Mouse (Mus musculus) large intestine, adult 2 months (tissue): ENCODE data around the gene Ssbp3. TPM values are rescaled to one million over a fixed set of nuclear protein-coding genes. Genes with fewer than 3 reads are reported as not detected.

Experiments used
- DNase-seq: peaks from one replicate; pipeline ENCODE4 v3.0.0-alpha.2; 2012; ENCODE audit warnings: low read depth, low spot score
- WGBS: fragments of 180-500 bp; shearing (Covaris S2); methylation state at CpG from one replicate; pipeline ENCODE4 v1.1.7; 2018; 5-methylcytosine and 5-hydroxymethylcytosine counted together
- polyA plus RNA-seq: library from polyadenylated mRNA; depleted of rRNA; stranded (reverse); fragments of >200 nt; gene quantifications from 2 replicates; pipeline ENCODE4 v1.2.3, GENCODE M21; 2012

Gene Ssbp3
- polyA plus RNA-seq, 1 experiment: 38.0 TPM

DNA sequence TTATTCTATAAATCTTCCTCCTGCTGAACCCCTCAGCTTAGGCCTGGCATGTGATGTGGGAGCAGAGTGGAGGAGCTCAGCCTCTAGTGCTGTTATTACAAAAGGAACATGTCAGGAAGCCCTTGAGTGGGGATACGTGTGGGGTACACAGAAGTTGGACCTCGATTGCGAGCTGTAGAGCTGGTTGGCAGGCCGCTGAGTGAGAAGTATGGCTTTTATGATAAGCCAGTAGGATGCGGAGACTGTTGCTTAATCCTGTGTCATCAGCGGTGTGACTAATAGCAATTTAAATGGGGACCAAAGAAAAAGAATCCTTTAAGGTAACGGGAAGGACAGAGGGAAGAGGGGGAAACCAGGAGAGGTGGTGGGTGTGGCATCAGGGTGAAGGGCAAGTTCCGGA, 8.3 kb upstream of the Ssbp3 start:
- 67% methylated on average over 8 of the region's 8 CpGs for WGBS
- no peak for DNase-seq

DNA sequence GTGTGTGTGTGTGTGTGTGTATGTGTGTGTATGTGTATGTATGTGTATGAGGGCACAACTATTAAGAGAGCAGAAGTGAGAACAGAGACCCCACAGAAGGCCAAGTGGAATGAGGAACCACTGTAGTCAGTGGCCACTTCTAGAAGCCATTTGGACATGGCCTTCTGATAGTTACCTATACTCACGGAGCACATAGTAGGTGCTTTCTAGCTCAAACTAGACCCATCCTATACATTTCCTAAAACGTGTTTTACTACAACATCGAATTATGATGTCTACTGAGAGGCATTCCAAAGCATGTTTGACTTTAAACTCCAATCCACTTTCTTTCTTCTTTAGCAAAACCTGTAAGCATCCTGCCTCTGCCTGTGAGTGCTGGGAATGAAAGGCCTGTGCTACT, 4.6 kb upstream of the Ssbp3 start:
- WGBS: 79% methylated on average over 3 of the region's 3 CpGs
- no peak for DNase-seq

DNA sequence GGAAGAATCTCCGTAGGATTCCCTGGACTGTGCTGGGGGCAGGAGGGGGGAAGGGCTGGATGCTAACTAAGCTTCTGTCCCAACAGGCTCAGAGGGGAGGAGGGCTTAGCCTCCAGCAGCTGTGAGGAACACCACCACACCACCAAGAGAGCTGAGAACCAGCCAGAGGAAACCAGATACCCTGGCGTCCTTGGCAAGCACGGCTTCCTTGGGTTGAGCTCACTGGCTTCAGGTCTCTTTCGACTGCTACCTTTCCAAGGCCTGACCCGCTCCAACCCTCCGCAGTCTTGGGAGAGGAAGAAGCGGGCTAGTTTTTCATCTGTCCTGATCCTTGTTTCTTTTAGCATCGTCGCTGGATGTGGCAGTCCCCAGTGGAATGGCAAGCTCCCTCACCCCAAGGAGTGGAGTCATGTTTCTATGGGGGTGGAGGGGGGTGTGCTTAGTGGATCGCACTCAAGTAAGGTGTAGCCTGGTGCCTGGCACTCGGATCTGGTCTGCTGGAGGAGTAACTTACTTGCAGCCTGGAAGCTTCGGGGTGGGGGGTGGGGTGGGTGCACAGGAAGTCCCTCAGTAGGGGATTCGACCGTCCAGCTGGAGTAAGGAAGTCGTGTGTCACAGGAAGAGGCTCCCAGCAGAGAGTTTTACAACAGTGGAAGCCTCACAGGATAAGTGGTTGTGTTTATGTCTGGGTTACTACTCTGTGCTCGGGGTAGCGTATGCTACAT, 2.6 kb upstream of the Ssbp3 start:
- WGBS: 42% methylated on average over 17 of the region's 17 CpGs
- DNase-seq: no peak

DNA sequence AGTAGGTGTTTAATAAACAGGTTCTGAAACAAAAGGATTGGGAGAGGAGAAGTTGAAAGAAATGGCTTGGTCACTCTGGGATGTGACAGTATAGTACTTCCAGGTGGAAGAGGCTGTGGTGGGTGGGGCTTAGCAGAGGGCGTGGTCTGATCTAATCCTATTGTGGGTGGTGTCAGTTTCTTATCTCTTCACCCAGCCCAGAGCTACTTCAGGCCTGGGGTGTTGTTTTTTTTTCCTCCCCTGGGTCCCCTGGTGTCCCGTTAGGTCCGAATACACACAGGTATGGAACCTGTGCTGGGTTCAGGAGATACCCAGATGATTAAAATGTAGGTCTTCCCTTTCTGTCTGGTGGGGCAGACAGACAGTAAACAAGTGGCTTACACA, 2.1 kb upstream of the Ssbp3 start:
- DNase-seq: no peak
- WGBS: 16% methylated on average over 3 of the region's 3 CpGs

DNA sequence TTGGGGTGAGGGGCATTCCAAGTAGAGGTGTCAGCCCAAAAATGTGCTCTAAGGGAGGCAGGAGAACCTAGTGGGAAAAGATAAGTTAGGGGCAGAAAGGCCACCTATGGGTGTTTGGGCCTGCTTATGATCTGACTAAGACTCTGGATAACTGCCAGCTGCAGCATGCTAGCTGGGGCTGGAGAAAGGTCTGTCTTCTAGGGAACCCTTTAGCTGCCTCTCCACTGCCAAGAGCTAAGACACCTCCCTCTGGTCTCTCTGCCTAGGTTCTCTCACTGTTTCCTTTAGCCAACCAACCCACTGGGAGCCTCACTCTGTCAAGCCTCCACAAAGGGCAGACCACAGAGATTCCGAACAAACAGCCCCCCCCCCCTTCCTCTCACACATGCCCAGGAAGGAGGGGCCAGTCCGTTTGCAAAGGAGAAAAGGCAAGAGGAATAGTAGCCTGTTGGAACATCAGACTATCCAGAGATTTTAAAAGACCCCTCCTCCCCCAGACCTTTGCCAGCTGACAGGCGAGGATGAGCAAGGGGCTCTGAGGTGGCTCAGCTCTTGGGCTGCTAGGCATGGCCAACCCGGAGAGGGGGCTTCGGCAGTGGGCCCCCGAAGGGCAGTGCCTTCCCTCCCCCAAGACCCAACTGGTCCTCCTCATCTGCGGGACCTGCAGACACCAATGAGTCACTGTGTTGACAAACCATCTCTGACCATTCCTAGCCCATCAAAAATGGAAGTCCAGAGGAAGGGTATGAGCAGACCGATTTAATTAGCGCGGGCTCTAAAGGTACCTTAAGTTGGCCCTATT, 1.4 kb upstream of the Ssbp3 start:
- no peak for DNase-seq
- 17% methylated on average over 10 of the region's 10 CpGs for whole genome bisulfite sequencing

DNA sequence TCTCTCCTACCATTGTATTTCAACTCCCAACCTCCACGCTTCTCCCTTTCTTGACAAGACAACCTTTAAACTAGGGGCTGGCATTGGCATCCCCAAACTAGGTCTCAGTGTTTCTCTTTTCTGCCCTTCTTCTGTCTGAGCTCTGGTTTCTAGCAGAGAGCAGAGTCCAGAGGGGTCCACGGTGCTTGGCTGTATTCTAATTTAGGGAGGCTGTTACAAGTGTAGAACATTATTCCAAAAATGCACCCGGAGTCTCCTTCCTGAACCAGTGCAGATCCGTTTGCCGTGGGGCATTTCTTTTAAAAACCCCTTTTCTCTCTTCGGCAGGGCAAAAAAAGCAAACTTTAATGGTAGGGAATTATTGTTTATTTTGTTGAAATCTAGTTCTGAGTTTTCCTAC, 704 bp upstream of the Ssbp3 start:
- DNase-seq: no peak
- 2% methylated on average over 6 of the region's 6 CpGs for WGBS

DNA sequence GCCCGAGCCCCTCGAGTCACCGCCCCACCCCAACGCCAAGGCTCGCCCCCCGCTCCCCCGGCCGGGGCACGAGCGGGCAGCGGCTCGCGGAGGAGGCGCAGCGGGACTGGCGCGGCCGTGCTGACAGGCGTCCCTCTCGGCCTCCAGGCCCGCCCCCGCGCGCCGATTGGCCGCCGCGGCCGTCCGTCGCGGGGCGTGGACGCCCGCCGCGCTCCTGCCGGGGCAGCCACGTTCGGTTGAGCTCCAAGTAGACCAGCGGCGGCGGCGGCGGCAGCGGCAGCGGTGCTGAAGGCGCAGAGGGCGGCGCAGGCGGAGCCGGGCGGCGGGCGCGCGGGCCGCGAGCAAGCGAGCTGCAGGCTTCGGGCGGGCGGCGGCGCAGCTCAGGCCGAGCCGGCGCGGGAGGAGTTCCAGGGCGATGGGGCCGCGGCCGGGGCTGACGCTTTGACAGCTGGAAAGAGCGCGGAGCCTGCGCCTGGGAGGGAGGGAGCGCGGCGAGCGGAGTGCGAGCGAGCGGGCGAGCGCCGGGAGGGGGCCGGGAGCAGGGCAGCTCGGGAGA, 823 bp downstream of the Ssbp3 start:
- 2% methylated on average over 86 of the region's 89 CpGs for WGBS
- DNase-seq: no peak

DNA sequence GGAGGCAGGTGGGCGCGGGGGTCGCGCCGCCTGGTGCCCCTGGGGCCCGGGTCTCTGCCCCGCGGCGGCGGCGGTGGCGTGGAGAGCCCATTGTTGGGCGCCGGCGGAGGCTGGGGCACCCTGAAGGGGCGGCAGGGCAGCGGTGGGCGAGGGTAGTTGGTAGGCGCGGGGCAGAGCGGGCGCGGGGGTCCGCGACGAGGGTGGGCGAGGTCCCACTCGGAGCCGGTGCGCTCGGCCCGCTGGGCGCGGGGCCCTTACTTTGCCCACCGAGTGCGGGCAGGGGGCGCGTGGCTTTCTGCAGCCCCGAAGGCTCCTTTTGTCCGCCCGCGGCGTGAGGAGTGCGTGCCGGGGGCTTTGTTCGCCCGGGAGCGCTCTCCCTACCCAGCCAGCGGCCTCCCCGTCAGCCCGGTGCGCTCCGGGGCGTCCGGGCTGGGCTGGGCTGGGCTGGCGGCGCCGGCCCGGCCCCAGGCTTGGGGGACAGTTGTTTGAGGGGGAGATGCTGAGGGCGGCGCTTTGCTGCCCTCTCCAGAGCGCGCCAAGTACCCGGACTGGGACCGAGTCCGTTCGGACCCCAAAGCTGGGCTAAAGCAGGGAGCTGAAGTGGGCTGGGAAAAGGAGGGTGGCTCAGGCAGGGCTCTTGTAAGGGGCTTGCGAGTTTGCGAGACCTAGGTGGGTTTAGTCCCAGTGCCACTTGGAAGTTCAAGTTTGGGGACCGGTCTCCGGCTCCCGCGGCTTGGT, 1.6 kb downstream of the Ssbp3 start:
- under 1% methylated on average over 71 of the region's 73 CpGs for WGBS

DNA sequence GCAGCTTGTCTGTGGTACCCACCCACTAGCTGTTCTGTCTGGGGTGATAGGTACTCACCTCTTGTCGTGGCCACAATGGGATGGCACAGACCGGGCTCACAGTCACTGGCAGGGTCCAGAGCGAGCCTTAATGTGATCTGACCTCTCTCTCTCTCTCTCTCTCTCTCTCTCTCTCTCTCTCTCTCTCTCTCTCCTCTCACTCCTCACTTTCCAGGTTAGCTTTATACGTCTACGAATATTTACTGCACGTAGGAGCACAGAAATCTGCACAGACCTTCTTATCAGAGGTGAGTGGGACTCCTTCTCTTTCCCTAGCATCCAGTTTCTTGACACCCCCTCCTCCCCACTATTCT, 2.2 kb downstream of the Ssbp3 start:
- 26% methylated on average over 6 of the region's 6 CpGs for WGBS
- no peak for DNase-seq

More for the DNA sequence above, 1.6 kb downstream of the Ssbp3 start:
- DNase-seq: no peak

DNA sequence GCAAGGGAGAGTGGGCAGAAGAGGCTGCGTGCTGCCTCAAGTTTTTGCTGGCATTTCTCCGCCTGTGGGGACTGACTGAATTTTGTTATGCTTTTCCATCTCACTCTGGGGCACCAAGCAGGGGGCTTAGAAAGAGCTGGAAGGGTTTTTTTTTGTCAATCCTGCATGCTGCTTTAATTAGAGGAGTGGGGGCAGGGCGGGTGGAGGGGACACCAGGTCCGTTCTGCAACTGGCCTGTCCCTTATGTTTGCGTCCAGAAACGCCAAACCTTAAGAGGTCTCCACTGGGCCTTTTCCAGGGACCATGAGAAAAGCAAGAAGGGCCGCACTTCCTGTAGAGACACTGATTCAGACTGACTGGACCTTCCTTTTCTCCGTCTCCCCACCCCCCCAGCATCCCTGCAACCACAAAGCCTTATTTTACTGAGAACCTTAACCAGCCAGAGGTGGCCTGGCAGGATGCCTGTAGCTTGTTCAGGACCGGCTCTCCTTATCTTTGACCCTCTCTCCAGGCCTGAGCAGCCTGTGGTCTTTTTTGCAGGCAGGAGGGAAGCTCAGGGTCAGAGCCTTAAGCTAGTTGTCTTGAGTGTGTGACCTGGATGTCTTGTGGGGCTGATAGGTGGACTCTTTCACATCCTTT, 3.0 kb downstream of the Ssbp3 start:
- DNase-seq: no peak
- WGBS: 64% methylated on average over 9 of the region's 9 CpGs

DNA sequence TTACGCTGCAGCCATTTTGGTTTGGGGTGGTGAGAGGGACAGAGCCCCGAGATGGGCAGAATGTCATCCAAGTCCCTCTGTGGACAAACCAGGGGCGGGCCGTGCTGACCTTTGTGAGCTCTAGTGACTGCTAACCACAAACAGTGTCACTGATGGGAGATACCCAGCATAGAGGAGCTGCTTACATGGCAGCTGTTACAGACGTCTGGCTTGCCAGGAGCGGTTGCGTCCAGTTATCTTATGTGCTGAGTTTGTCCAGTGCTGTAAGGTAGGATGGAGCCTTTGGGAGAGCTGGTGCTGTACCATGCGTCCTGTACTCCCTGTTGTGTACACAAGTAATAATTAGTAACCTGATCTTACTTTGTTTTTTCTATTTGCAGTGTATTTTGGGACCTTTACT, 4.8 kb downstream of the Ssbp3 start:
- 74% methylated on average over 8 of the region's 8 CpGs for WGBS
- DNase-seq: no peak

DNA sequence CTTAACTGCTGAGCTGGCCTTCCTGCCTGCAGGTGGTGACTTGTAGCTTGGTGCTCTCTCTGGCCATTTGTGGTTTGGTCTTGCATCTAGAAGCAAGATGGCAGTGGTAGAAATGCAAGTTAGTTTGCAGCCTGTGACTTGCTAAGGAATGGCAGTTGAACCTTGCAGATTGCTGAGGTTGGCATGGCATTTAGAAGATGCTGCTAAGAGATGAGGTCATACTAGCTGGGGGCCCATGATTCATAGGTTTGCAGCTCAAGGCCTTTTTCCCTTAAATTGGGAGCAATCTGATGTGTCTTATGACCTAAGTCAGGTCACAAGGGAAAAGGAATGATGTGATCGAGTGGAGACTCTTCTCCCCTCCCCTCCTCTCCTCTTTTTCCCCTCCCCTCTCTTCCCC, 7.8 kb downstream of the Ssbp3 start:
- DNase-seq: no peak
- 54% methylated on average over 1 of the region's 1 CpGs for WGBS

DNA sequence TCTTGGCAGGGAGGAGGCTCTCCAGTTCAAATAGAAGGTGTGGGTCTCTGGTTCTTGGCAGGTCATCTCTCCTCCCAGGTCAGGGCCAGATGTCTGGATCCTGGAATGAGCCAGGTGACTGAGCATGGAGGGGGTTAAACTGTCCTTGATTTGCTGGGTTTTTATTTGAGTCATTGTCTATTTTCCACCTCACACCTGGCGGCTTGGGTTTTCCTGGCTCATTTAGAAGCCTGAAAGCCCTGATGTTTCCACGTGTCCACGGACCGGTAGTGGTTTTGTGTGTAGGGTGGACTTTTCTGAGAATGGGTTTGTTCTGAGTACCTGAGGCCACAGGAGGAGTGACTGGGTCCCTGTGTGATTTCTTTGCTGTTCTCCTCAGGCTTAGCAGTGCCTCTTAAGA, 9.6 kb downstream of the Ssbp3 start:
- WGBS: 75% methylated on average over 4 of the region's 4 CpGs
- no peak for DNase-seq

DNA sequence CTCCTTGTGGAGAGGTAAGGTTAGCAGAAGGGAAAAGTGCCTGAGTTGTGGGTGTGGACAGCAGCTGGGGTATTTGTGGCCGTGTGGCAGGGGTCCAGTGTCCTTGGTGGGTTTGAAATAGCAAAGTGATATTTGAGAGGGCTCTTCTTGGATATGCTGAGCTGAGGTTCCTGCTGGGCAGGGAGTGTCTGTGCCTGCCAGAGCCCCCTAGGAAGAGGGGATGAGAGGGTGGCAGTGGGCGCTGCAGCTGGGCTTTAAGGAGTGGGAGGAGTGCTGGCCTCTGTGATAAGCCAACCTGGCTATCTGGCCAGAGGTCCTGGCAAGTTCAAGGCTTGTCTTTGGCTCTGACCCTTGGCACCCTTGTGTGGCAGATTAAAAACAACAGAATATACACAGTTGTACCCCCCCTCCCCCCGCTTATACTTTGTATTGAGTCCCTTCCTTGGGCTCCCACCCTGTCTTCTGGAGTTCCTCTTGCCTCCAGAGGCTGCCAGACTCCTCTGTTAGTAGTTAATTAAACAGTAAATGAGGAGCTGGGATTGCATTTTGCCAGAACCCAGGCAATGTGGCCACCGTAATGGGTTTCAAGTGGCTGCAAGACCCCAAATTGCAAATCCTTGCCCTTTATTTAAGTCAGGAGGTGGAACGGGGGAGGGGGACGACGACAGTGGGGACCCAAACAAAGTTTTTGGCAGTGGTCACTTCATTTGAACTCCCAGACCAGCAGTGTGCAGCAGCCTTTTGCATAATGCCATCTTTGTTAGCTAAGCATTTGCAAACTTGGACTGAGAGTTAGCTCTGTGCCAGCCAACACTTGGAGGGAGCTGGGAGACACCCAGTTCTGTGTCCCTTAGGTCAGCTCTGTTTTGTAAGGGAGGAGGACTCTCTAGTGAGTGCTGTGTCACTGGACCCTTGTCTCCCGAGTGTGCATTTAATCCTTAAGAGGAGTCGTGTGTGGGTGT, 11.2 kb downstream of the Ssbp3 start:
- no peak for DNase-seq
- 74% methylated on average over 9 of the region's 9 CpGs for WGBS

DNA sequence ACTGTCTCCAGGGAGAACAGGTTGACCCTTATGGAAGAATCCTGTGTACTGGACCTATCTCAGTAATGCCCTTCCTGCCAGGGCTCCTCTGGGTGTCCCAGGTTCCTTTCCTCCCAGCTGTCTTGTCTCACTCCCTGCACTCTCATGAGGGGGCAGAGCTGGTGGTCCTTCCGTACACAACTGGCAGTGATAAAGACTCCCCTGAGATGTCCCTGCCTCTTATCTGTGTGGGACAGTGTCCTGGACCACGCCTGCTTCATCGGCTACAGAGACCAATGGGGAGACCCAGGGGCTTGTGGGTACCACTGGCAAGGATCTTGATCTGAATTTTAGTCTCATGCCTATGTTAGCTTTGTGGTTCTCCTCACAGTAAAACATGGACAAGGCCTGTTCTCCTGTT, 12.4 kb downstream of the Ssbp3 start:
- WGBS: 92% methylated on average over 3 of the region's 3 CpGs
- no peak for DNase-seq

DNA sequence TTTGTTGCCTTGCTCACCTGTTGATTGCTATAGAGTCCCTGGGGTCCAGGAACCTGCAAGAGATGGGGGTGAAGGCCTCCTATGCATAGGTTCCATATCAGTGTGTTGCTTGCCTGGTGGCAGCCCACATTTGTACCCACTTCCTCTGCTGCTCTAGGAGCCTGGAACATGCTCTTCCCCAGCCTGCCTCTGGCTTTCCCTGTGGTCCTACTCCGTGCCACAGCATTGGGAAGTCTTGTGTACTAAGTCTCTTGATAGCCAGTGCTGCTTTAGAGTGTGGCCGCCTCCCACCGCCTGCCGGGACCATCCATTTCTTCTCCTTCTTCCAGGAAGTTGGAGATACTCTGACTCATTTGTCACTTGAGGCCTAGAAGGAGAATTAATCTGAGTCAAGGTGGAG, 13.7 kb downstream of the Ssbp3 start:
- 78% methylated on average over 4 of the region's 4 CpGs for WGBS
- DNase-seq: no peak

DNA sequence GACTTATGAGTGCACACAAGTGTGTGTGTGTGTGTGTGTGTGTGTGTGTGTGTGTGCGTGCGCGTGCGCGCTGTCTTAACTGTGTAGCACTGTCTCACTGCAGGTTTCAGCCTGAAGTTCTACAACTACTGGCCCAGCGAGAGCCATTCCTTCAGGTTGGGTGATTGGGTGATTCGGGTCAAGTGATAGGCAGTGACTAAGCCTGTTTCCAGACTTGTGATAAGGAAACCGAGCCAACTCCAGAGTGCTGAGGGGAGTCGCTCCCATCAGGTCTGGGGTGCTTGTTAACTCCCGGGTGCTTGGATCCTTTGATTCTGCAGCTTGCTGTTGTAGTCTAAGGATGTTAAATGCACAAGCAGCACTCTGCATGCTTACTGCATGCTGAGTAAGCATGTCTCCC, 14.4 kb downstream of the Ssbp3 start:
- no peak for DNase-seq
- WGBS: 84% methylated on average over 10 of the region's 10 CpGs

DNA sequence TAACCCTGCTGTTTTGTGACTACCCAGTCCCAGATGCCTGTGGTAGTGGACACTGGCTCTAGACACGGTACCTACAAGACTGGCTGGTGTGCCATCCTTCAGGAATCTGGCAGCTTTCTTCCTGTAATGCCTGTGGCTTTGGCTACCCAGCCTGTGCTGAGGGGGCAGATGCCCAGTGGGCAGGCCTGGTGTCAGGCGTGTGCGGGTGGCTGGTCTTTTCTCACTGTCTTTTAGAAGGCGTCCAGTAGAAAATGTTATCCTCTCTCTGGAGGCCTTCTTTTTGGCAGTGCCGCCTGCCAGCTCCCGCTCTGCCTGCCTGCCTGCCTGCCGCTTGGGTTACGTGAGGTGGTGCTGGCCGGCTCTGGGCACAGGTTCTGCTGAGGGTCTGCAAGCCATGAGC, 15.9 kb downstream of the Ssbp3 start:
- 94% methylated on average over 9 of the region's 9 CpGs for WGBS
- DNase-seq: no peak

DNA sequence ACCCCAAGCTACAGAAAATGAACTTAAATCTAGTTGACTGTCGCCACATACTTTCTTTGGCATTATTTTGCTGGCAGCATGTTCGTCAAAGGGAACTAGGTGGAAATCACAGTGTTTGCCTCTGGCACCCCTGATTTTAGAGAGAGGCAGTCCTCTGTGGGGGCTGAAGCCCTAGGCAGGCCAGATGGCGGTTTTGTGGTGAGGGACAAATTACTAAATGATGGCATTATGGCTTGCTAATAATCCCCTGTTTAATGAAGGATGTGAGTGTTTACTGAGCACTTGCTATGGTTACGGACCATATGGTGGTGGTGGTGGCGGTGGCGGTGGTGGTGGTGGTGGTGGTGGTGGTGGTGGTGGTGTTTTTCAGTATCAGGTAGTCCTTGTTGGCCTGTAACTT, 16.5 kb downstream of the Ssbp3 start:
- DNase-seq: no peak

More for the DNA sequence above, 16.5 kb downstream of the Ssbp3 start:
- 93% methylated on average over 6 of the region's 6 CpGs for WGBS
